Mouse (Mus musculus): ENCODE measurements around the gene Patz1. TPM values are rescaled to one million over a fixed set of nuclear protein-coding genes. Genes with fewer than 3 reads are reported as not detected.

Gene Patz1
- total RNA-seq, 1 experiment from 2014 or later = 60.4 TPM

DNA sequence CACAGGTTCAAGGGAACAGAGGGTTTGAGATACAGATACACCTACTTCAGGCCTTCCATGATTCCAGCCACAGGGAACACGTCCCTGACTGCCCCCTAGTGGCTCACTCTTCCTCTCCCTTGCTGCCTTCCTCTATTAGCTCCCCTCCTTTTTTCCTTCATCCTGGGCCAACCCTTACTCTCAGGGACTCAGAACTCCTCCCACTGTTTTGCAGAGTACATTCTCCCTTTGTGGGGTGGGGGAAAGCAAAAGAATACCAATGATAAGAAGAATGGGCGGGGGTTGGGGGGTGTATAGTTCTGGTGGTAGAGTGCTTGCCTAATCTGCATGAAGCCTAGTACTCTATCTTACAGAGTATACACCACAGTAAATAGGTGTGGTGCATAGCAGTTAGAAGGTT, 25.5 kb downstream of the Patz1 start:
- peak; percentile 60; the same call in 1 of the 2 replicates for ATAC-seq (ENCODE audit: extremely low read depth, insufficient number of reproducible peaks, low FRiP score, poor library complexity, severe bottlenecking)

DNA sequence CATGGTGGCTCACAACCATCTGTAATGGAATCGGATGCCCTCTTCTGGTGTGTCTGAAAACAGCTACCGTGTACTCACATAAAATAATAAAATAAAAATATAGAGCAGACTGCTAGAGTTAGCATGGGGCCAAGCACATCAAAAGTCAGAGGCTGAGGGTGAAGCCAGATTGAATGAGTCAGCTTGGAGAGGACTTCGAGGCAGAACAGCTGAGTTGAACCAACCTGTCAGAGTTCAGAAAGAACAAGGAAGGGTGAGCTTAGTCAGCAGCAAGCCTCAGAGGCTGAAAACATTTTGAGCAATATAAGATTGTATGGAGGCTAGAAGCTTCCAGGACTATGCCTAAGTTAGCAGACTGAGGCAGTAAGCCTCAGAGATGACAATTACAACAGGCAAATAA, 29.6 kb downstream of the Patz1 start:
- no peak for ATAC-seq (ENCODE audit: extremely low read depth, insufficient number of reproducible peaks, low FRiP score, poor library complexity, severe bottlenecking)

- ATAC-seq (ENCODE audit: extremely low read depth, insufficient number of reproducible peaks, low FRiP score, poor library complexity, severe bottlenecking) = no peak
Measured at GRCm38 (mm10) chr11:3328271-3328670, 39.6 kb downstream of the Patz1 start.

DNA sequence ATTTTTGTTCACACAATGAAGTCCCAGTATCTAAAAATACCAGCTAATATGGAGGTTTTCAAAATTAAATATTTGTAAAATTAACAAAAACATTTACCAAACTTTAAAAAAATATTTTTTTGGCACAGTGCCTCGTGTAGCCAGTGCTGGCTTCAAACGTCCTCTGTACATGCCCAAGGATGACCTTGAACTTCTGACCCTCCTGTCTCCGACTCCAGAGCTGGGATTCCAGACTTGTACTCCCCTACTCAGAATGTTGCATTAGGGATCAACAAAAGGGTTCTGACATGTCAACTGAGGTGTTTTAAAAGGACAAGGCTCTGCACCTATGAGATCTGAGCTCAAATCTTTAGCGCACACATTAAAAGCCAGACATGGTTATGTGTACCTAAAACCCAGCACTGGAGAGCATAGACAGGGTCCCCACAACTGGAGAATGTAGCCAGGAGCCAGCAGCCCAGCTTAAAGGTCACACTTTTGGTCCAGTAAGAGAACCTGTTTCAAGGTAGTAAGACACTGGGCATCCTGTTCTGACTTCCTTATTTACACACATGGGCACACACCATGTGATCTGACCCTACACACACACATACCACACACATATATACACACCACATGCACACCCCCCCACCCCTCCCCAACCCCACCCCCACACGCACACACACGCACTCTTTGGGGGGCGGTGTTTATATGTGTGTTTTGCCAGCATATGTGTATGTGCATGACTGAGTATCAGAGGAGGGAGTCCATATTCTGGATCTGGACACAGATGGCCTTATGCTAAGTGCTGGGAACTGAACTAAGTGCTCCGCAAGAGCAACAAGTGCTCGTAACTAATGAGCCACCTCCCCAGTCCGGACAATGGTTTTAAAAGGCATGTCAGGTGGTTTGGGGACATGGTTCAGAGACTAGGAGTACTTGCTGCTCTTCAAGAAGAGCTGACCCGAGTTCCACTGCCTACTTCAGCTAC, 40.4 kb downstream of the Patz1 start:
- ATAC-seq (ENCODE audit: extremely low read depth, insufficient number of reproducible peaks, low FRiP score, poor library complexity, severe bottlenecking) = no peak

- ATAC-seq (ENCODE audit: extremely low read depth, insufficient number of reproducible peaks, low FRiP score, poor library complexity, severe bottlenecking) = no peak
Measured at GRCm38 (mm10) chr11:3329891-3330451, 41.3 kb downstream of the Patz1 start, which contains the start of gene Pik3ip1. Pik3ip1 (plus strand) TSS chr11:3330401.

GRCm38 (mm10) chr11:3330566-3330965, 41.9 kb downstream of the Patz1 start:
- peak; percentile 35 for ATAC-seq (ENCODE audit: extremely low read depth, insufficient number of reproducible peaks, low FRiP score, poor library complexity, severe bottlenecking)

GRCm38 (mm10) chr11:3330991-3331750, 42.5 kb downstream of the Patz1 start:
- ATAC-seq (ENCODE audit: extremely low read depth, insufficient number of reproducible peaks, low FRiP score, poor library complexity, severe bottlenecking) = no peak

GRCm38 (mm10) chr11:3331756-3332642, 43.3 kb downstream of the Patz1 start:
- ATAC-seq (ENCODE audit: extremely low read depth, insufficient number of reproducible peaks, low FRiP score, poor library complexity, severe bottlenecking) = peak; percentile 80

DNA sequence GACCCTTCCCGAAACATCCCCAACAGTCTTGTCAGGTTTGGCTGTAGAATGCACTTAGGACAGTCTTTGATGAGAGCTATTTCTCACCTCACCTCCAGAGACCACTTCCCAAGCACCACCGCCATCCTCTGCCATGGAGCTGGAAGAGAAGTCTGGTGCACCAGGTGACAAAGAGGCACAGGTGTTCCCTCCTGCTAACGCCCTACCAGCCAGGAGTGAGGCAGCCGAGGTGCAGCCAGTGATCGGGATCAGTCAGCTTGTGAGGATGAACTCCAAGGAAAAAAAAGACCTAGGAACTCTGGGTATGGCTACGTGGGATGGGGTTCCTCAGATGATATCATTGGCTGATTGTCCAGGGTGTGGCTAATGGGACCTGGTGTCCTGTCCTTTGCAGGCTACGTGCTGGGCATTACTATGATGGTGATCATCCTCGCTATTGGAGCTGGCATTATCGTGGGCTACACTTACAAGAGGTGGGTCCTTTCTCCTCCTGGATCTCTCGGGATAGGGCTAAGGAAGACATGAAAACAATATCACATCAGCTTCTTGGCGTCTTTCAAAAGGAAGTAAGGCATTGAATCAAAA, 44.5 kb downstream of the Patz1 start:
- ATAC-seq (ENCODE audit: extremely low read depth, insufficient number of reproducible peaks, low FRiP score, poor library complexity, severe bottlenecking) = no peak

DNA sequence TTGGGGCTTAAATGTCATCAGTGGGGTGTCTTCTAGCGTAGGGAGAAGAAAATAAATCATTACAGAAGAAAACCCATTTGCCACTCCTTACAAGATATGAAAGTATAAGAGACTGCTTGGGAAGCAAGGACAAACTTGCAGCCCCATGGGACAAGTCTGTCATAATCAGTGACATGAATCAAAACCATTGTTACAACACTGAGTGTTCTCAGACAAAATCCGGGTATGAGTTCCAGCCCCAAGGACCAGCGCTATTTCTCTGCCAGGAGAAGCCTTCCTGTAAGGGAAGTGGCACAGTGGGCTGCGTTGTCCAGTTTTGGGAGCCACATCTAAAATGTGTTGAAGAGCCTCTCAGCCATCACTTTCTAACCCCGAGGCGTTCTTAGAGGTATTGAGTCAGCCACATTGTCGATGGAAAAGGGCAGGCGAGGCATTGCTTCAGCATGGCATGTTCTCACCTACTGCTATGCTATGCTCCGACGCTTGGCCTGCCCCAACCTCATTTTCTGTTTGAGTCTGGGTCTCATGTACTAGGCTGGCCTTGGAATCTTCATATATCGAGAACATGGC, 45.6 kb downstream of the Patz1 start:
- no peak for ATAC-seq (ENCODE audit: extremely low read depth, insufficient number of reproducible peaks, low FRiP score, poor library complexity, severe bottlenecking)

DNA sequence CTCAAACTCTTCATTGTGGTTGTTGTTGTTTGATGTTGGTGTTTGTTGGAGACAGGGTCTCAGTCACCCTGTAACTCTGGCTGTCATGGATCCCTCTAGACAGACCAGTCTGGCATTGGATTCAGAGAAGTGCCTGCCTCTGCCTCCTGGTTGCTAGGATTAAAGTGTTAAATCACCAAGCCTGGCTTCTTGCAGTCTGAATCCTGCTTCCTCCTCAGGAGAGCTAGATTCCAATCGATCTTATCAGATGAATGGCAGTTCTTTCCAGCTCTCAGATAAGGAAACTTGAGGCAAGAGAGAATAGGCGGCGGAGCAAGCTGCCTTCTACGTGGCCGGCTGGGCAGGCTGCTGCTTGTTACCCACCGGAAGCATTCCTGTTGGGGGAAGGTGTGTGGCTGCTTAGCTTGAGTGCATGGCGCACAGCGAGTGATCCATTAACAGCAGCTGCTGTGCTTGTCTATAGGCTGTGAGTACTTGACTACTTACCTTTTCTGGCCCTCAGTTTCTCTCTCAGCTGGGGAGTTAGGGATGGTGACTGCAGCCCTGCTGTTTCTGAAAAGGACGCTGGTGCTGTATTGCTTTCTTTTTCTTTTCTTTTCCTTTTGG, 46.1 kb downstream of the Patz1 start:
- ATAC-seq (ENCODE audit: extremely low read depth, insufficient number of reproducible peaks, low FRiP score, poor library complexity, severe bottlenecking) = no peak

DNA sequence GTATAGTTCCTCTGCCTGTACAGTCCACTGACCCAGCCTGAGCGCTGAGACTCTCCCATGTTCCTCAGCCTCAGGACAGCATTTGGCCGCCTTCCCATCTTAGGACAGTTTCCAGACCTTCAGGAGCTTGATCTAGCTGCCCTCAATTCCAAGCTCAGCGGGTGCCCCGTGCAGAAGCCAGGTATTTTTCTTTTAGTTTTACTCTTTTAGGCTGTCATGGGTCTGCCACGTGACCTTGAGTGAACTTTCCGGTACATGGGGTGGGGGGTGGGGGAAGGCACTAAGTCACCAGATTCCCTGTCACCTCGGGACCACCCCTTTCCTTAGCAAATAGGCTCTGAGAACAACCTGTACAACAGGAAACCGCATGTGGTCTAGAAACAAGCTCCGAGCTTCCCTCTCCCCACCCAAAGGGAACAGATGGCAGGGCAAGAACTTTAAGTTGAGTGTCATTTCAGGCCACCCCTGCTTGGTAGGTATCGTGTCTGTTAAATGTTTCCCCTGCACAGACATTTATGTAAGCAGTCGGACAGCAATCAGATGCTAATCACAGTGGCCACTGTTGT, 47.1 kb downstream of the Patz1 start:
- ATAC-seq (ENCODE audit: extremely low read depth, insufficient number of reproducible peaks, low FRiP score, poor library complexity, severe bottlenecking) = peak; percentile 55

DNA sequence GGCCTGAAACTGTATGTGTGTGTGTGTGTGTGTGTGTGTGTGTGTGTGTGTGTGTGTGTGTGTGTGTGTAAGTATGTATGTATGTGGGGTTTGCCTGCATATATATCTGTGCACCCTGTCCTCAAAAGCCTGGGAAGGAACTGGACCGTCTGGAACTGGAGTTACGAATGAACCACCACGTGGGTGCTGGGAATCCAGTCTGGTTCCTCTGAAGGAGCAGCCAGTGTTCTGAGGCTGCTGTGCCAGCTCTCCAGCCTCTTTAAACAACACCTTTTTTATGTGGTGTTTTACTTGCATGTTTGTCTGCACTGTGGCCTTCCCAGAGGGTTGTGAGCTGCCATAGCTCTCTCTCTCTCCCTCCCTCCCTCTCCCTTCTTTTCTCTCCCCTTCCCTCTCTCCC, 47.9 kb downstream of the Patz1 start:
- no peak for ATAC-seq (ENCODE audit: extremely low read depth, insufficient number of reproducible peaks, low FRiP score, poor library complexity, severe bottlenecking)

- no peak for ATAC-seq (ENCODE audit: extremely low read depth, insufficient number of reproducible peaks, low FRiP score, poor library complexity, severe bottlenecking)
Measured at GRCm38 (mm10) chr11:3337173-3337955, 48.7 kb downstream of the Patz1 start.

DNA sequence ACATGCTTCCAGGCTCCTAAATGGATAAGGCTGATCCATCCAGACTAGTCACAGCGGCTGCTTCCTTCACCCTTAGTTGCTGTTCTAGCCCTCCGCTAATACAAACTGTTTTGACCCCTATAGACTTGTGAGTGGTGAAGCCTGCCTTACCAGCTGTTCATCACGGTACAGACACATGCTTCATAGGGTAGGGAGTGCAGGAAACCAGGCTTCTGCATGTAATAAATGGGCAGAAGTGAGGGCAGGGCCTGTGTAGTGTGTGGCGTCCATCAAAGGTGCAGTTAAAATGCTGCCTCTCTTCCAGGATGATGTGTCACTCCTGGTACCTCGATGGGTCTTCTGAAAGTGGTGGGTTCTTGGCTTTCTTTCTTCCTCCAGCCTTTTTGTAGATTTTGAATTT, 49.3 kb downstream of the Patz1 start:
- ATAC-seq (ENCODE audit: extremely low read depth, insufficient number of reproducible peaks, low FRiP score, poor library complexity, severe bottlenecking) = no peak

DNA sequence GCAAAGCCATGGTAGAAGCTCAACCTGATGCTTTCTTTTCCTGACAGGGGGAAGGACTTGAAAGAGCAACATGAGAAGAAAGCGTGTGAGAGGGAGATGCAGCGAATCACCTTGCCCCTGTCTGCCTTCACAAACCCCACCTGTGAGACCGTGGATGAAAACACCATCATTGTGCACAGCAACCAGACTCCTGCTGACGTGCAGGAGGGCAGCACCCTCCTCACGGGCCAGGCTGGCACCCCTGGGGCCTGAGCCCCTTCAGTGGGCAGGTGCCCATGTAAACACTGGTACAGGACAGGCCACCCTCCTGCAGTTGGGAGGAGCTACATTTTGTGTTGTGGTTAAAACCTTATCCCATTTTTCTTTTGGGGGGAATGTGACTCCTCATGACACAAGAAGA, 52.8 kb downstream of the Patz1 start:
- no peak for ATAC-seq (ENCODE audit: extremely low read depth, insufficient number of reproducible peaks, low FRiP score, poor library complexity, severe bottlenecking)

GRCm38 (mm10) chr11:3344916-3345315, 56.2 kb downstream of the Patz1 start:
- ATAC-seq (ENCODE audit: extremely low read depth, insufficient number of reproducible peaks, low FRiP score, poor library complexity, severe bottlenecking) = no peak

Measured in neutrophil, adult 5-6 weeks (primary cell).